Mouse (Mus musculus): Measurements from ENCODE around the gene Gm20388. TPM values are rescaled to one million over a fixed set of nuclear protein-coding genes. Genes with fewer than 3 reads are reported as not detected.
A peak's percentile ranks its signal among the peaks of the same experiment; 100 is the strongest.

Gene Gm20388
- total RNA-seq, 1 experiment from 2014 or later = 10.0 TPM

- no peak for ATAC-seq (replicated peaks; ENCODE audit: insufficient number of reproducible peaks, low FRiP score, low TSS enrichment, poor library complexity, severe bottlenecking)
Observed at GRCm38 (mm10) chr8:122699005-122699492, 2788.4 kb downstream of the Gm20388 start, which contains the start of gene Cbfa2t3. TSS of gene Cbfa2t3 (minus strand) at chr8:122699109.

GRCm38 (mm10) chr8:122700628-122701027 lies 2790.0 kb downstream of the Gm20388 start:
- 0 out of 2 replicates have a peak, but pooled peaks have one; percentile 2 for ATAC-seq (replicated peaks; ENCODE audit: insufficient number of reproducible peaks, low FRiP score, low TSS enrichment, poor library complexity, severe bottlenecking)

GRCm38 (mm10) chr8:122701441-122702185 lies 2791.0 kb downstream of the Gm20388 start:
- no peak for ATAC-seq (replicated peaks; ENCODE audit: insufficient number of reproducible peaks, low FRiP score, low TSS enrichment, poor library complexity, severe bottlenecking)

GRCm38 (mm10) chr8:122702301-122702941 lies 2791.8 kb downstream of the Gm20388 start:
- no peak for ATAC-seq (replicated peaks; ENCODE audit: insufficient number of reproducible peaks, low FRiP score, low TSS enrichment, poor library complexity, severe bottlenecking)

GRCm38 (mm10) chr8:122702957-122703356 lies 2792.3 kb downstream of the Gm20388 start:
- no peak for ATAC-seq (replicated peaks; ENCODE audit: insufficient number of reproducible peaks, low FRiP score, low TSS enrichment, poor library complexity, severe bottlenecking)

- ATAC-seq (replicated peaks; ENCODE audit: insufficient number of reproducible peaks, low FRiP score, low TSS enrichment, poor library complexity, severe bottlenecking) = no peak
Observed at GRCm38 (mm10) chr8:122704612-122705011, 2794.0 kb downstream of the Gm20388 start.

GRCm38 (mm10) chr8:122705901-122706561 lies 2795.4 kb downstream of the Gm20388 start:
- ATAC-seq (replicated peaks; ENCODE audit: insufficient number of reproducible peaks, low FRiP score, low TSS enrichment, poor library complexity, severe bottlenecking) = no peak

- ATAC-seq (replicated peaks; ENCODE audit: insufficient number of reproducible peaks, low FRiP score, low TSS enrichment, poor library complexity, severe bottlenecking) = no peak
Observed at GRCm38 (mm10) chr8:122707184-122707583, 2796.5 kb downstream of the Gm20388 start.

GRCm38 (mm10) chr8:122709340-122710111 lies 2798.9 kb downstream of the Gm20388 start:
- ATAC-seq (replicated peaks; ENCODE audit: insufficient number of reproducible peaks, low FRiP score, low TSS enrichment, poor library complexity, severe bottlenecking) = no peak

- no peak for ATAC-seq (replicated peaks; ENCODE audit: insufficient number of reproducible peaks, low FRiP score, low TSS enrichment, poor library complexity, severe bottlenecking)
Observed at GRCm38 (mm10) chr8:122711480-122711879, 2800.8 kb downstream of the Gm20388 start.

GRCm38 (mm10) chr8:122711891-122712365 lies 2801.3 kb downstream of the Gm20388 start:
- peak; percentile 41; the same call in 1 of the 2 replicates for ATAC-seq (replicated peaks; ENCODE audit: insufficient number of reproducible peaks, low FRiP score, low TSS enrichment, poor library complexity, severe bottlenecking)

GRCm38 (mm10) chr8:122712411-122713156 lies 2801.9 kb downstream of the Gm20388 start:
- ATAC-seq (replicated peaks; ENCODE audit: insufficient number of reproducible peaks, low FRiP score, low TSS enrichment, poor library complexity, severe bottlenecking) = no peak

- no peak for ATAC-seq (replicated peaks; ENCODE audit: insufficient number of reproducible peaks, low FRiP score, low TSS enrichment, poor library complexity, severe bottlenecking)
Observed at GRCm38 (mm10) chr8:122713157-122713518, 2802.5 kb downstream of the Gm20388 start.

GRCm38 (mm10) chr8:122716566-122716965 lies 2805.9 kb downstream of the Gm20388 start:
- ATAC-seq (replicated peaks; ENCODE audit: insufficient number of reproducible peaks, low FRiP score, low TSS enrichment, poor library complexity, severe bottlenecking) = no peak

- peak; percentile 29; the same call in 1 of the 2 replicates for ATAC-seq (replicated peaks; ENCODE audit: insufficient number of reproducible peaks, low FRiP score, low TSS enrichment, poor library complexity, severe bottlenecking)
Observed at GRCm38 (mm10) chr8:122717869-122718509, 2807.3 kb downstream of the Gm20388 start.

- no peak for ATAC-seq (replicated peaks; ENCODE audit: insufficient number of reproducible peaks, low FRiP score, low TSS enrichment, poor library complexity, severe bottlenecking)
Observed at GRCm38 (mm10) chr8:122718711-122719499, 2808.3 kb downstream of the Gm20388 start.

Data from monocyte, adult 5-6 weeks (primary cell).